Mouse (Mus musculus) megakaryocyte progenitor cell, adult 5-6 weeks (primary cell): Measurements from ENCODE around the gene Arcn1. TPM values are rescaled to one million over a fixed set of nuclear protein-coding genes. Genes with fewer than 3 reads are reported as not detected.
"Not testable (repeated sequence)": the region's sequence is repeated elsewhere in the genome, so short reads cannot be mapped to it uniquely, and the experiment has no call there.

Experiments used
- ATAC-seq: replicated peaks from 2 replicates; pipeline ENCODE4 v1.8.0; 2016; ENCODE audit warnings: mild to moderate bottlenecking, moderate TSS enrichment, inconsistent platforms; ENCODE audit not compliant: poor library complexity
- total RNA-seq, 2 experiments: library from RNA; stranded (forward) in 1 of 2; stranded (reverse) in 1 of 2; fragments of 157-497, 149-512 nt in 1 of 2; fragments of 200-1000 nt in 1 of 2; gene quantifications; 2 replicates each; pipeline versions ENCODE4 v1.2.3 to v1.2.4; 2015 to 2017

Gene Arcn1
- total RNA-seq (2015) (169 and 181 TPM in 2 replicates), total RNA-seq (2017) (163 and 188 TPM in 2 replicates)

DNA sequence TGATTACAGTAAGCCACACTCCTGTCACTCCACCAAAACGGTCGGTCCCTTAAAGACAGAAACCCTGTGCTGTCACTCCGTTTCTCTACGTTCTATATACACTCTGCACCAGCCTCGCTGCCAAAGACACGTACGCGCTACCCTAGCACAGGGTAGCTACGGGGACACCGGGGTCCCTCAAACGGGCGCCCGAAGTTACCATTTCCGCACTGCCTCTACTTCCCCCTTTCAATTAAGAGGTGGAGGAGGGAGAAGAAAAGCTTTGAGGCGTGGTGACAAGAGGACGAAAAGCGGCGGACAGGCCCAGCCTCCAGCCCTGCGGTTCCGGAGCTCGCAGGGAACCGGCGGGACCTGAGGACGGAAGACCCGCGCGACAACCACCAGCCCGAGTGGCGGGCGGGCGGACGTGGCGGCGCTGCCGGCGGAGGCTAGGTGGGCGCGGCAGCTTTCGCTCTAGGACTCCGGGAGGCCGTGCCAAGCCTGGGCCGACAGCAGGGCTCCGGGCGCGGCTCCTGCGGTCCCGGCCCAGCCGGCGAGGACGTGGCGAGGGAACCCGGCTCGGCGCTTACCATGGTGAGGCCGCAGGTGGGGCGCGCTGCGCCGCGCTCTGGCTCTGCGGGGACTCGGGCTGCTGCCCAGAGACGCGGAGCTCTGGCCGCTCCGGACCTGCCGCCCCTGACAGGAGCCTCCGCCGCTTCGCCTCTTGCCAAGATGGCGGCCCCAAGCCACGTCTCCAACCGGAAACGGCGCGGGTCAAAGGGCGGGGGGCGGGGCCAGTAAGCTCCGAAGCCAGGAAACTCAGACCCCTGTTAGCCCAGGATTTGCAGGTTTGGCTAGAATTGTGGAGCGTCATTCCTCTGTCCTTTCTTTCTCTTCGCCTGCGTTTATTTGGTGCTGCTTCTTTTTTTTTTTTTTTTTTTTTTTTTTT, at the start of gene Arcn1, which contains the start of gene Ift46:
Arcn1 (minus strand) TSS at position 745 of the 928 bp plus-strand sequence.
Ift46 (plus strand) TSS at position 808 of the 928 bp plus-strand sequence.
- peak; percentile 87 for ATAC-seq

DNA sequence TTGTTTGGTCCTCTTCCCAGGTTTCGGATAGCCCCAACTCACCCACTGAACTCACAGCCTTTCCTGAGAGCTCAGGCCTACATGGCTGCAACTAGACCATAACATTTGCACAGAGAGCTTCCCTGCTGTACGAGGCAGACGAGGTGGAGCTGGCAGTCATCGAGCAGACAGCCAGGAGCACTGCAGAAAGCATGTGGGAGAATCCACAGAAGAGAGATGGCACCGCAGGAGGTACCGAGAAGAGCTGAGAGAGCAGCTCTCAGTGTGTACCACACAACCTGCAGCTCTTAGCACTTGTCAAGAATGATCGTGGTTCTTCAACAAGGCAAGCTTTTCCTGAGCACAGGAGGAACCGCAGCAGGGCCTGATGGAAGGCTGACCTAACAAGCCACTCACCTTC, 46.5 kb upstream of the Arcn1 start:
- ATAC-seq: no peak

DNA sequence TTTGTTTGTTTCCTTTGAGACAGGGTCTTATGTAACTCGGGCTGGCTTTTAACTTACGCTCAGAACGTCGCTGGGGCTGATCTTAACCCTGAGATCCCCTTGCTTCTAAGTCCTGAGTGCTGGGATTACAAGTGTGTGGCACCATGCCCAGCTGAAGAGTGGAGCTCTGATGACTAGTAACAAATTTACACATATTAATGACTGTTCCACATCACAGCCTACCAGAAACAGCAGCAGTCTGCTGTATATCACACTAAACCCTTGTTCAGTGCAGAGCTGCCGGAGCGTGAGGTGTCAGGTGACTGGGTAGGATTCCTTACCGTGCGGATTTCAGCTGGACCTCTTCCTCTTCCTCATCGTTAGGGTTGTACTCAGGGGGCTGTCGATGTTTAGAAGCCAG, 42.7 kb upstream of the Arcn1 start:
- no peak for ATAC-seq

DNA sequence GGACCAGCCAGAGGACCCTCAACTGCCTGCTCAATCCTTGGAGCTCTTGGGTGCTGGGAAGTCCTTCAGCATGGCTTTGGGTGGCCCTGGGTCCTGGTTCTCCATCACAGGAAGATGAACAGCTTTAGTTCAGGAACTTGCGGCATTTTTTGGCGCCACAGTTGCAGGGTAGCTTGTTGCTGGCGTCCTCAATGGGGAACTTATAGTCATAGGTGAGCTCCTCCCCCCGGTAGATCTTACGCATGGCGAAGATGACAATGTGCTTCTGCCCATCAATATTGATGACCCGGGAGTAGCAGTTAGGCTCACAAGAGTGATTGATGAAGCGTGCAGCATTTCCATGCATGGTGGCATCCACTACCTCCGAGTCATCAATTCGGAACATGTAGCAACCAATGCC, 40.1 kb upstream of the Arcn1 start:
- no peak for ATAC-seq

DNA sequence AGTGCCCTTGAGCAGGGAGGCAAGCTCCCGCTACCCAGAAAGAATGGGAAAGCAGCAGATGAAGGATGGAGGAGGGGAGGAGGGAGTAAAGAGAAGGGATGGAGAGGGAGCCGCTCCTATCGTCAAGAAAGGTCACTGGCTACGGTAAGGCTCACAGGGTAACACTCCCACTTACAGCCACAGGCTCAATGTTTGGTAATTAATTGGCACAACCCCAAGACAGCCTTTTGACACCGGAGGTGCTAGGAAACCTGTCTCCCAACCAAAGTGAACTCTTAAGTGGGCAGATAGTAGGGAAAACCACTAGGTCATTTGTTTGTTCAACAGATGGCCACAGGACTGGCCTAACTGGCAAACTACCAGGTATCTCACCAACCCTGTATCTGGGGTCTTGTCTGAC, 39.5 kb upstream of the Arcn1 start:
- no peak for ATAC-seq

DNA sequence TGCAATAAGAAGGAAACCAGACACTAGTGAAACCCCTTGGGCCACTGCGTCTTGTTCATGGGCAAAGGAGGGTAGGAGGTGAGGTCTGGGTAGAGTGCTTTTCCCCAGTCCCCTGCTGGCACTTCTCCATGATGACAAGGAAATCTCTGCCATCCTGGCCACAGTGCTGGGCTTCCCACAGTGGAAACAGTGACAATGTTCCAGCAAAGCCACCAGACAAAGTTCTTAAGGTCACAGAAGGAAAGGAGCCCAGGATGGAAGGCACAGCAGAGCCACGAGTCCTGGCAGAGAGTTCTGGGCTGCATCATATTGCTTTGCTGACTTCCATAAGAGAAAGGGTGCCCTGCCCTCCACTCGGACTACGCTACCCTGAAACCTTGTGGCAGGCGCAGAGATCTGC, 37.9 kb upstream of the Arcn1 start:
- no peak for ATAC-seq

DNA sequence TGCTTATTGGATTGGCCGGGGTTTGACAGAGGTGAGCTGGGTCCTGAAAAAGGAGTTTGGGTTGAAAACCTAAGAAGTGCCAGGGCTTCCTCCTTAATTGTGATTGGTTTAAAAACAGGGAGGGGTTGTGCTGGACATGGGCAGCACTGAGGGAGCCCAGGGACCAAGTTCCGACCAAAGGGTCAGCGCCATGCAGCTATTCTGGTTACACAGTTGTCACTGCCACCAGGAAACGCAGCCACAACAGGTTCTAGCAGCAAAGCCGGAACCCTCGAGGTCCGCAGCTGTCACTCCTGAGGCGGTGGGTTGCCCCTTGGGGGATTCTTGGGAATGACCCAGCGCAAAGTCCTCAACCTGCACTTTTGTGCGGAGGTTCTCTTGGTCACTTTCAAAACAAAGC, 37.0 kb upstream of the Arcn1 start:
- no peak for ATAC-seq

DNA sequence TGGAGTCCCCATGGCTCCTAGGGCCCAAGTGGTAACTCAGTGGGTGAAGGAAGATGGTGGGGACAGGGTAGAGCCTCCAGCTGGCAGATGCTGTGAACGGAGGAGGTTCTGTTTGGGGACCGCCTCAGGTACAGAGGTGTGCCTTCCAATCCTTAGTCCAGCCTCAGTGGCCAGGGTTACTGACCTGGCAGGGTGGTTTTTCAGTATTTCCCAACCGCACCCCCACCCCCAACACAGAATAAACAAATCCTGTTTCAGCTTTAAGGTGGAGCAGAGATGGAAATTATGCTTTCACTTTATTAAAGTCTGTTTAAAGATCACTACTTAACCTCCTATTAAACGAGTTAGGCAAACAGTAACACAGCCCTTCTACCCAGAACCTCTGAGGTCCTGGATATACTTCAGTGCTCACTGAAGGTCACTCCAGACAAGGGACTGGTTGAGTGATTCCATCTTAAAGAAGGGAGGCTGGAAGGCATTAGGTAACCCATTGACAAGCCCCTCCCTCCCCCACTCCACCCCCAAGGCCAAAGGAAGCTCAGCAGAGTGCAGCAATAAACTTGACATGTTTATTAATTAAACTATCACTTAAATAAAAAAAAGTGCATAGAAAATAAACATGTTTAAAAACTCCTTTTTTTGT, 35.3 kb upstream of the Arcn1 start, which contains the start of gene Ttc36:
Ttc36 (minus strand) TSS at position 265 of the 643 bp plus-strand sequence.
- ATAC-seq: no peak

DNA sequence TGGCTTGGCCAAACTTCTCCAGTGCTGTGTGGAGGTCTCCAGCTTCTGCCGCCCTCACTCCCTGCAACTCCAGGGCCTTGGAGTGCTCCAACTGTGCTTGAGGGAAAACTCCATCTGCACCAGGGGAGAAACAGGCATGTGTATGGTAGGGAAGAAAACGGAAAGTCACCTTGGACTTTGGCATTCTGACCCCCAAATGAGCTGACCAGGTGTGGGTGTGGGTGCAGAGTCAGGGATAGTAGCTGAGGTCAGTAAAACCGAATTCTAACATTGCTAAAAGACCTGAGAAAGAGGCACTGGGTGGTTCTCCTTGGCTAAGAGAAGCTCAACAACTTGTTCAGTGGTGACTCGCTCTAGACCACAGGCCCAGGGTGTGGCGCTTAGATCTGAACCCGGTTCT, 34.0 kb upstream of the Arcn1 start:
- no peak for ATAC-seq

DNA sequence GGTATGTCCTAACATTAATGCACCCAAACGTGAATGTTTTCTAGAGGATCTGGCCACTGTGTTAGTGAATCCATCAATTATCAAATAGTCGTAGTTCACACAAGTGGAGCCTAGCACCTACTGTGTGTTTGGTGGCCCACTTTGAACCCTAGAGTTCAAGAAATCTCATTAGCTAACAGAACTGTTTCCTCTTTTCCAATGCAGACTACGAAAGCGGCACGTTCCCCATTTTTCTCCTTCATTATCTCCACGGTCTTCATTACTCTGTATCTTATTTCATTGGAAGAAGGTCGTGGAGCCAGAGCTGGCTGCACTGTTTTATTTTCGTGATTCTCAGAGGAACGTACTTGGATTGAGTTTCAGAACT, 32.3 kb upstream of the Arcn1 start:
- no peak for ATAC-seq

DNA sequence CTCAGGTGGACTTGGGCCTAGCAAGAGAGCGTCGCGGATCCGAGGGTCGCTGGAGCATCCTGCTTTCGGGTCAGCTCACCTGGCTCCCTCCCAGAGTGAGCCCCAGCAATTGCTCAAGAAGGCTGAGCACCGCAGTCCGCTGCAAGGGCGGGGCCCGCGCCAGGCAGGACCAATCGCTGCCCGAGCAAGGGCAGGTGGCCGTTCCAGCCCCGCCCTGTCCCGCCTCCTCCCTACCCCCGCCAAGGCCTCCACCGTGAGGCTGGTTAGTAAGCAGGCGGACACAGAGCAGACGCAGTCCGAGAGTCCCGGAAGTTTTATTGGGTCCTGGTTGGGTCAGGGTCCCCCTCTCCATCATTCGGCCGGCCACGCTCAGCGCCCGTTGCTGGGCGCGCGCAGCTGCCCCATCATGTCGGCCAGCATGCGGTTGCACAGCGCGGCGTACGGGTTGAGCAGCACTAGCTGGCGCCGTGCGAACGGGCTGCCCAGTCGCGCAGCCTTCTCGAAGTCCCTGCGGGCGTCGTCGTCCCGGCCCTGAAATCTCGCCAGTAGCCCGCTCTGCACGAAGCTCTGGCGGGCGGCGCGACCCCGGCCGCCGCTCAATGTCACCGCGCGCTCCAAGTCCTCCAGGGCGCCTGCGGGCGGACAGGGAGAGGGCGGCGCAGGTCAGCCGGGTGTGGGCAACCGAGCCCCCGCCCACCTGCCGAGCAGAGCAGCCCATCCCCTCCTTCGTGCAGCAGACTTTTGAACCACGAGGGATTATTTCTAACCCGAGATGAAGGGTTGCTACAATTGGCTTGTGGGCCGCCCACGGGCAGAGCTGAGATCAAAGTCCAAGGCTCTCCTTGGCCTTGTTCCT, 31.7 kb upstream of the Arcn1 start, which contains the start of gene Tmem25:
Tmem25 (minus strand) TSS at position 206 of the 856 bp plus-strand sequence.
- ATAC-seq: peak; percentile 96

DNA sequence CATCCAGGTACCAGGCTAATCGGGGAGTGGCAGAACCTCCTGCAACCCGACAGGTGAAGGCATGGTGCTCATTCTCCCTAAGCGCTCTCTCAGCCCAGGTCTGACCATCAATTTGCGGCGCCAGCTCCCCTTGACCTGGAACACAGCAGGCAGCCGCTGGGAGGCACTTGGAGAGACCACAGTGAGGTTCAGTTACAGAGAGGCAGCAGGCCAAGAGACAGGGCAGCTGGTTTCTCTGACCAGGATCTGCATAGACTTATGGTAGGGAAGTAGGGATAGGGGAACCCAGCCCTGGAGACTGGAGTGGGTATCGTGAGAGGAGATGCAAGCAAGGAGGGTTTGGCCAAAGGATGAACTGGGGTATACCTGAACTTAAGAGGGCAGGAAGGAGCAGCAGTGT, 30.7 kb upstream of the Arcn1 start:
- no peak for ATAC-seq

DNA sequence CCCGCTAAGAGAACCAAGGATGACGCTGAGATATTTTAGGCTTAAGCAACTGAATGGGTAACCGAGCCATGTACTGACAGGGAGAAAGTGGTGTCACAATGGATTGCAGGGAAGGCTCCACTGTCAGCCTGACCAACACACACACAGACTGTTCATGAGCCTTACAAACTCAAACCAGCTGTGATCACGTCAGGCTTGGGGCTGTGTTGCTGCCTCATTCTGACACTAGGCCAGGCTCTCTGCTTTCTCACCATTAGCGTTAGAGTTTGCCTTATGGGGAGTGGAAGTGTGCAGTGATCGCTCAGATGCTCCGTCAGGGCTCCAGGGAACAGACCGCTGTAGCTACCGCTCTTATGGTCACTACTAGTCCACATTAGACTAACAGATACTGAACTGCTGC, 25.2 kb upstream of the Arcn1 start:
- ATAC-seq: no peak

DNA sequence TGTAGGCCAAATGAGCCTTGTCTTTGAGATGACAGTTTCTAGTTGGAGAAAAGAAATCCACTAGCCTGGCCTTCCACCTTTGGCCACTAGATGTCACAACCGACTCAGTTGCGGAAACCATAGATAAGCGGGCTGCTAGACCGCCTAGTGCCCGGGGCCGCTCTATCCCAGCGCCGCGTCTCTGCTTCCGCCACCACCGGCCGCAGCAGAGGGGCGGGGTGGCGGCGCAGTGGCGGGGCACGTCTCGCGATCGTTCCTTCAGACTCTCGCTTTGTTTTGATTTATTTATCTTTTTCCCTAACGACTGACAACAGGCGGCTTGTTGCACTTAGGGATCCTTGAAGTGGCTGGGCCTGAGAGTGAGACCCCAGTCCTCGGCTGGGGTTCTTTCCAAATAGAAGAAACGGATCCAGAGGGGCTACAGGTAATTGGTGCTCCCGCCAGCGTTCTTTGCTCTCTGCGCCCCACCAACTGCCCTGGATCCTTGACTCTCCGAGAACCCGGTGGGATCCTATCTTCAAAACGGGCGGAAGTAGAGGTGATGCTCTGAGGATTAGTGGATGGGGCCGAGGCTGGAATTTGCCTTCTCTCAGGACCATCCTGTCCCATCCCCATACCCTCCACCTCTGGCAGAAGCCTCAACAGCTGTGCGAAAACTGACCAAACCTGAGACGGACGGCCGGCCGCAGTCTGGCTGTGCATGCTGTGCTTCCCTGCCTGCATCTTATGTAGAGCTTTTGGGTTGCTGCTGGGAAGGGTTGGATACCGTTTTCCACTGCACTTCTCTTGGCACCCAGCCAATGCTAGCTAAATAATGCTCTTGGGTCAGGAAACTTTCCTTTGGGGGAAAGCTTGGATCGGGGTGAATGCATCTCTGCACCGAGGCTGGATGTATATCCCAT, 5.4 kb upstream of the Arcn1 start:
- ATAC-seq: peak; percentile 99

DNA sequence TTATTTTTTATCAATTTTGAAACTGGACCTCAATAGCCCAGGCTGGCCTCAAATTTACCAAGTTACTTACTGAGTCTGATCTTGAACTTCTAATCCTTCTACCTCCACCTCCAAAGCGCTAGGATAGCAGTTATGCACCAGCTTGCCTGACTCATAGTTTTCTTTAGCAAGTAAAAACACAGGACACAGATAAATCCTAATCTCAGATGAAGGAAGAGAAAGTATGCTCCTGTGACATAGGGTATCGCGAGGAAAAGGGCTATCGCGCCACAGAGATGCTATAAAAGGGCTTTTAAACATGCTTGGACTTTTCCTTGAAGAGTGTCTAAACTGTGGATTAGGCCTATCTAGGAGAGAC, 4.7 kb upstream of the Arcn1 start:
- ATAC-seq: no peak; the same call in 1 of the 2 replicates

DNA sequence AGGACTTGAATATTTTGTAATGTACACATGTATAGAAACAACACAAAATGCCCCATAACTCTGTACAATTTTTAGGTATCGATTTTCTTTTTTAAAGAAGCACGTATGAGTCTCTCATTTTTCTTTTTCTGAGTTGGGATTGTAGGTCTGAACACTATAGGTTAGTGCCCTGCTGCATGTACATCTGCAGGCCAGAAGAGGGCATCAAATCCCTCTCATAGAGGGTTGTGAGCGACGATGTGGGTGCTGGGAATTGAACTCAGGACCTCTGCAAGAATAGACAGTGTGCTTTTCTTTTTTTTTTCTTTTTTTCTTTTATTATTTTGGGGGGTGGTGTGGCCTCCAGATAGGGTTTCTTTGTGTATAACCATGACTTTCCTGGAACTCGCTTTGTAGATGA, 3.7 kb upstream of the Arcn1 start:
- no peak for ATAC-seq

DNA sequence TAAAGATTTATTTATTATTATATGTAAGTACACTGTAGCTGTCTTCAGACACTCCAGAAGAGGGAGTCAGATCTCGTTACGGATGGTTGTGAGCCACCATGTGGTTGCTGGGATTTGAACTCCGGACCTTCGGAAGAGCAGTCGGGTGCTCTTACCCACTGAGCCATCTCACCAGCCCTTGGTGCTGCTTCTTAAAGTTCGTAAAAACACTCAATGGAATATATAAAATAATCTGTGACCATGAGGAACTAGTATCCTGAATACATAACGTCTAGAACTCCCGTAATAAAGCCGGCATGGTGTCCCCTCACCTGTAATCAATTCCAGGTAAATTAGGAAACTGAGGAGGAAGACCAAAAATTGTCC, 367 bp upstream of the Arcn1 start:
- ATAC-seq: not testable (repeated sequence)

DNA sequence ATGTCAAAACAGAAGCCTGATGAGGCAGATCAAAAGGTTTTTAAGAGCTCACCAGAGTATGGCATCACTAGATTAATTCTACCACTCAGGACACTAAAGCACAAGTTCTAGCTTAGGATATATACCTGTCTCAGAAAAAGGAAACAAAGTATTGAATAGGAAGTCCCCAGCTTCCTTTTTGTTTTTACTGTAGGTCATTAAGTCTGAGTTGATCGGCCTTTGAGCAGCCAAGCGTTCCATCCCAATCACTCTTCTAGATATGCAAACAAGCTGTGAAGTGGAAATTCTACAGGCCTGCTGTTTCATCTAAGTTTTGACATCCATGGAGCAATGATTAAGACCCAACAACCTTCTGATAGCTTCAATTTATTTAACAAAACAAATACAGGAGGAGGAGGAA, 6.8 kb downstream of the Arcn1 start:
- no peak for ATAC-seq

DNA sequence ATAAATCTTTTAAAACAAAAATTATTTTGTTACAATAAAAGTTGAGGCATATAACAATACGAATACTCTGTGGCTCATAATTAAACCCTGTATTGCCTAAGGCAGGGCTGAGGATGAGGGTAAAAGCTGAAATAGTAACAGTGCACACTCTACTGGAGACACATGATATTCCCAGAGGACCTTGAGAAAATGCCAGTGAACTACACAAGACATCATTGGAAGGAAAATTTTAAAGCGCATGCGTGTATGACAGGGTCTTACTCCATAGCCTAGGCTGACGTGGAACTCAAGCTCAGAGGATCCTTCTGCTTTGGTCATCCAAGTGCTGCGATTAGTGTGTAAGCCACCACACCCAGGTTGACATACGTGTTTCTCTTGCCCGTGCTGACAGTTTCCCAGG, 19.2 kb downstream of the Arcn1 start:
- ATAC-seq: no peak

DNA sequence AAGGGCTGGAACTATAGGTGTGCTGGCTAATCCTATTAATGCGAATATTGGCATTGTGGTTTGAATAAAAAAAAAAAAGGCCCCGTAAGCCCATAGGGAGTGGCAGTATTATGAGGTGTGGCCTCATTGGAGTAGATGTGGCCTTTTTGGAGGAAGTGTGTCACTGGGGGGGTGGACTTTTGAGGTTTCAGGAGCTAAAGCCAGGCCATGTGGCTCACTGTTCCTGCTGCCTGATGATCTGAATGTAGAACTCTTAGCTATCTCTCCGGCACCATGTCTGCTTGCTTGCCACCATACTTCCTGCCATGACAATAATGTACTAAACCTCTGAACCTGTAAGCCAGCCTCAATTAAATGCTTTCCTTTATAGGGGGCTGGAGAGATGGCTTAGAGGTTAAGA, 20.3 kb downstream of the Arcn1 start:
- no peak for ATAC-seq
